Mouse (Mus musculus): ENCODE data around the gene Tango6. TPM values are rescaled to one million over a fixed set of nuclear protein-coding genes. Genes with fewer than 3 reads are reported as not detected.
"Not testable (repeated sequence)": the region's sequence is repeated elsewhere in the genome, so short reads cannot be mapped to it uniquely, and the experiment has no call there.

The Tango6 gene
- total RNA-seq, 2 experiments from 2014 or later, result 10.0 to 10.8 TPM

GRCm38 (mm10) chr8:106880121-106880707 is 197.3 kb downstream of the Tango6 start:
- no peak for DNase-seq

GRCm38 (mm10) chr8:106884094-106884493 is 201.2 kb downstream of the Tango6 start:
- DNase-seq, result not testable (repeated sequence)

- DNase-seq, result not testable (repeated sequence)
Measured at GRCm38 (mm10) chr8:106884826-106885400, 202.0 kb downstream of the Tango6 start.

GRCm38 (mm10) chr8:106887336-106888189 is 204.7 kb downstream of the Tango6 start:
- DNase-seq, result peak; percentile 76 to 86

GRCm38 (mm10) chr8:106888803-106889202 is 205.9 kb downstream of the Tango6 start:
- DNase-seq, result no peak

GRCm38 (mm10) chr8:106892210-106892805 is 209.4 kb downstream of the Tango6 start:
- peak; percentile 36 to 39 for DNase-seq

GRCm38 (mm10) chr8:106892806-106893451 is 210.1 kb downstream of the Tango6 start:
- no peak for DNase-seq

- DNase-seq, result peak; percentile 89 to 91
Measured at GRCm38 (mm10) chr8:106893481-106894156, 210.8 kb downstream of the Tango6 start, which contains the start of gene Utp4. Gene Utp4 (plus strand): TSS chr8:106893636.

GRCm38 (mm10) chr8:106899473-106899872 is 216.6 kb downstream of the Tango6 start:
- DNase-seq, result no peak

Other genes with a start within 250 kb of the Tango6 start
- not detected for gene 6030452D12Rik, start 182.5 kb upstream of the Tango6 start, total RNA-seq (2021)
- gene Cdh3, start 172.2 kb upstream of the Tango6 start, total RNA-seq (2021), result under 1 TPM; 0.35 to 0.93 TPM
- gene Gm10073, start 109.6 kb upstream of the Tango6 start, total RNA-seq (2021), result 100 to 1,000 TPM; 123 to 131 TPM
- gene Cdh1, start 79.7 kb upstream of the Tango6 start, total RNA-seq (2021), result 1 to 10 TPM in 1 of 2 experiments, not detected in 1; 1.4 TPM
- under 1 TPM; 0.42 to 0.51 TPM for gene Has3, start 187.2 kb downstream of the Tango6 start, total RNA-seq (2021)
- gene Utp4, start 210.6 kb downstream of the Tango6 start, total RNA-seq (2021), result 10 to 100 TPM; 21.4 to 22.7 TPM

Measured in heart, adult 18-20 months (tissue).